Mouse (Mus musculus) erythroblast, embryonic 14.5 days (primary cell): Measurements from ENCODE around the gene Fmo5.

ENCODE experiments used
- GATA1 ChIP-seq: IDR thresholded peaks from 2 replicates; pipeline ENCODE4 v1.6.1; 2012; ENCODE audit warnings: low read length, inconsistent platforms, mixed read lengths
- TAL1 ChIP-seq: IDR thresholded peaks from 3 replicates; pipeline ENCODE4 v1.6.1; 2012; ENCODE audit warnings: low read length, inconsistent platforms, mixed read lengths

- TF ChIP-seq GATA1 (no peak), TAL1 (no peak)
These were observed 26.3 kb downstream of the Fmo5 start for GRCm38 (mm10) chr3:97654901-97655300.
